Mouse (Mus musculus) Patski (cell line): Measurements from ENCODE around the gene Slc22a8. TPM values are rescaled to one million over a fixed set of nuclear protein-coding genes. Genes with fewer than 3 reads are reported as not detected.

Source experiments
- ATAC-seq: fragments of 100-300 bp; one replicate; pipeline ENCODE4 v1.8.0; 2021
- CTCF ChIA-PET: fragments of 350-600 bp; sonication (Branson Sonifier 250); formaldehyde crosslinking; loops from one replicate; lab custom pipeline; 2022; ENCODE audit warnings: inconsistent platforms; lab: Charles Lee
- POLR2A ChIA-PET: fragments of 350-600 bp; sonication (Branson Sonifier 250); formaldehyde crosslinking; loops from one replicate; lab custom pipeline; 2022; ENCODE audit warnings: antibody characterized with exemption, inconsistent platforms; lab: Charles Lee
- DNase-seq: peaks from one replicate; pipeline ENCODE4 v3.0.0-alpha.2; 2011; ENCODE audit warnings: low read depth, low spot score
- H3K27me3 ChIP-seq: fragments of 371-371 bp; one replicate; pipeline ENCODE4 v1.5.1; 2021
- CTCF ChIP-seq: fragments of 100-300 bp; IDR thresholded peaks from one replicate; pipeline ENCODE4 v1.5.1; 2021
- in situ Hi-C: fragments of 300-500 bp; cut with MboI; formaldehyde crosslinking; loops from 3 replicates; pipeline ENCODE4 v1.11.1; 2018; ENCODE audit warnings: low pct_unique_long_range_greater_than_20kb, mixed read lengths
- polyA plus RNA-seq: library from polyadenylated mRNA; unstranded; gene quantifications from one replicate; pipeline ENCODE4 v1.2.3, GENCODE M21; 2021

Slc22a8 gene
- polyA plus RNA-seq, 1 experiment from 2014 or later = not detected

DNA sequence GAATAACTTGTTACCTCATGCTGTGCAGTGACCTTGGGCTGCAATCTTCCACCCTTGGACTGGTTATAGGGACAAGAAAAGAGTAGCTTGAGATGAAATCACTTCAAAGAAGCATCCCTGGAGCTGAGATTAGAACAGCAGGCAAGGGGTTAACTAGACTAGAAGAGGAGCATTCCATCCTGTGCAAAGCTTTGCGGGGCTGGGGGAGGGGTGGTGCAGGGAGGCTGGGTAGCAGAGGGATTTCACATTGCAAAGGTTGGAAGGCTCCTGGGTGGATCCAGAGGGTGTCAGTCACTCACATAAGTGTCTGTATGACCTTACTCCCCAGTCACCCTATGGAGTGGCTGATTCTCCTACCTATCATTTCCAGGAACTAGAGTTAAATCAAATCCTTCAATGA, 3.5 kb downstream of the Slc22a8 start:
- no peak for ATAC-seq
- peaks cover 11% of the 10 kb centered on the region for H3K27me3 ChIP-seq
- no peak for DNase-seq
- in situ Hi-C loops = no loop called here
- POLR2A ChIA-PET = interaction anchor here (0.7 kb wide), 1 partner anchor 1443 kb away, joined by 3 read pairs; no protein-coding TSS in a partner anchor
- no peak for TF ChIP-seq CTCF
- CTCF ChIA-PET = interaction anchor here (0.7 kb wide), 1 partner anchor 16 kb away, joined by 3 read pairs; no protein-coding TSS in a partner anchor

- ATAC-seq (no peak), DNase-seq (no peak)
- H3K27me3 ChIP-seq = peaks cover 26% of the 10 kb centered on the region
- in situ Hi-C loops = no loop called here
- no peak for TF ChIP-seq CTCF
- ChIA-PET CTCF (no interaction called here), POLR2A (no interaction called here)
Observed at GRCm38 (mm10) chr19:8597269-8597668, 6.2 kb downstream of the Slc22a8 start.

- no peak for TF ChIP-seq CTCF
- in situ Hi-C loops = no loop called here
- DNase-seq (no peak), ATAC-seq (no peak)
- peaks cover 41% of the 10 kb centered on the region for H3K27me3 ChIP-seq
- POLR2A ChIA-PET = no interaction called here
- CTCF ChIA-PET = interaction anchor here (1.2 kb wide), 1 partner anchor 30 kb away, joined by 3 read pairs; no protein-coding TSS in a partner anchor
Observed at GRCm38 (mm10) chr19:8599229-8599628, 8.2 kb downstream of the Slc22a8 start.

DNA sequence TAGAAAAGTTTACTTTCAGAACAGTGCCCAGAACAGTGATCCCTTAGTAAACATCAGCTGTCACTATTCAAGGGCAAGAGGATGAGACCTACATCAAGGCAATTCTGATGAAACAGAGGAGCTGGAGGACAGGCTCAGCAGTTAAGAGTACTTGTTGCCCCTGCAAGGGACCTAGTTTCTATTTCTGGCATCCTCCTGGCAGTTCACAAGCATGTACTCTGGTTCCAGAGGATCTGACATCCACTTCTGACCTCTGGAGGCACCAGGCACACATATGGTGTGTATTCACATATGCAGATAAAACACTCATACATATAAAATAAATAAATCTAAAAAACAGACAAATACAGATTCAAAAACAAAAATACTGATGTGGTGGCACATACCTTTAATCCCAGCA, 10.9 kb downstream of the Slc22a8 start:
- in situ Hi-C loops = no loop called here
- ATAC-seq (no peak), DNase-seq (no peak)
- TF ChIP-seq CTCF = no peak
- peaks cover 33% of the 10 kb centered on the region for H3K27me3 ChIP-seq
- ChIA-PET CTCF (no interaction called here), POLR2A (no interaction called here)

- no peak for ATAC-seq
- POLR2A ChIA-PET = no interaction called here
- peaks cover 41% of the 10 kb centered on the region for H3K27me3 ChIP-seq
- TF ChIP-seq CTCF = no peak
- DNase-seq = no peak
- CTCF ChIA-PET = no interaction called here
- in situ Hi-C loops = no loop called here
Observed at GRCm38 (mm10) chr19:8602914-8603313, 11.9 kb downstream of the Slc22a8 start.

DNA sequence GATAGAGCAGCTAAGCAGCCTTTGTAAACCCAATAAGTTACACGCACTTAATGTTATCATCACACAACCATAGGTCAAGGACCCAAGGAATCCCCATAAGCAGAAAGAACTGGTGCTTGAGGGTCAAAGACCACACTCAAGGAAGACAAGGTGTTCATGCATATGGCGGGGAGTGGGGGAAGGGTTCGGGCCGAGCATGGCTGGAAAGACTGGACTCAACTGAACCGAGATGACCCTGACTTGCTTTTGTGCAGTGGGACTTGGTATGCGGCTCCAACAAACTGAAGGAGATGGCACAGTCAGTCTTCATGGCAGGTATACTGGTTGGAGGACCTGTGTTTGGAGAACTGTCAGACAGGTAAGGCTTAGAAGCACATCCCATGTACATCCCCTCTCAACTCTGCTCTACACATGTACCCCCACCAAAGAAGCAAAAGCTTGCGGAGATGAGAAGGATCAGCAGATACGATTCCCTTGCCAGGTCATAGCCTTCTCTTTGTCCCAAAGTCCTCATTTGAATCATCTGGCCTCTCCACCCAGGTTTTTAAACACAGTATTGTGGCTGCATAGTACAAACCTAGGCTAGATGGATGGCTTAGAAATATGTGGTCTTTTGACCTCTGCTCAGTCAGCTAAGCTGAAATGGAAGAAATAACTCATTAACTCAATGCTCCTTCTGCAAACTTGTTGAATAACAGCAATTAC, 13.6 kb downstream of the Slc22a8 start:
- CTCF ChIA-PET = no interaction called here
- POLR2A ChIA-PET = no interaction called here
- ATAC-seq (no peak), DNase-seq (no peak)
- TF ChIP-seq CTCF = no peak
- in situ Hi-C loops = no loop called here
- H3K27me3 ChIP-seq = peaks cover 49% of the 10 kb centered on the region

- in situ Hi-C loops = no loop called here
- CTCF ChIA-PET = no interaction called here
- POLR2A ChIA-PET = no interaction called here
- H3K27me3 ChIP-seq = peaks cover 49% of the 10 kb centered on the region
- DNase-seq (no peak), ATAC-seq (no peak)
- no peak for TF ChIP-seq CTCF
Observed at GRCm38 (mm10) chr19:8605241-8605558, 14.1 kb downstream of the Slc22a8 start.

- in situ Hi-C loops = no loop called here
- no peak for TF ChIP-seq CTCF
- ATAC-seq (no peak), DNase-seq (no peak)
- POLR2A ChIA-PET = interaction anchor here (0.6 kb wide), 1 partner anchor 44 kb away, joined by 3 read pairs; no protein-coding TSS in a partner anchor
- CTCF ChIA-PET = interaction anchor here (1.1 kb wide), 1 partner anchor 17 kb away, joined by 4 read pairs; no protein-coding TSS in a partner anchor
- peaks cover 55% of the 10 kb centered on the region for H3K27me3 ChIP-seq
Observed at GRCm38 (mm10) chr19:8611358-8612123, 20.5 kb downstream of the Slc22a8 start.

DNA sequence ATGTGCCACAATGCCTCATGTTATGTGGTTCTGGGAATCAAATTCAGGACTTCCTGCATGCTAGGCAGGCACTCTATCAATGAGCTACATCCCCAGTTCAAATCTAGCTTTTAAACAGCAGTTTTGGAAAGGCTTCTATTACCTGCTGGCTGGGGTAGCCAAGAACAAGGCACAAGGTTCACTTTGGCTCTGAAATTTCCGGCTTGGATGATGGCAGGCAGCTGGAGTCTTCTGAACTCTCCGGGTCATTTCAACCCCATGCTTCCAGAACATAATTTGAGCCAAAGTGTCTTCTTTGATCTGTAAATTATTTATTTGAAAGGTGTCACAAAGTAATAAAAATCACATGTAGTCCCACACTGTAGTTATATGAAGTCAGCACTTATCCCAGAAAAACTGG, 22.1 kb downstream of the Slc22a8 start:
- peaks cover 52% of the 10 kb centered on the region for H3K27me3 ChIP-seq
- TF ChIP-seq CTCF = no peak
- POLR2A ChIA-PET = no interaction called here
- DNase-seq (no peak), ATAC-seq (no peak)
- in situ Hi-C loops = no loop called here
- CTCF ChIA-PET = interaction anchor here (1.9 kb wide), 1 partner anchor 35 kb away, joined by 4 read pairs; no protein-coding TSS in a partner anchor

DNA sequence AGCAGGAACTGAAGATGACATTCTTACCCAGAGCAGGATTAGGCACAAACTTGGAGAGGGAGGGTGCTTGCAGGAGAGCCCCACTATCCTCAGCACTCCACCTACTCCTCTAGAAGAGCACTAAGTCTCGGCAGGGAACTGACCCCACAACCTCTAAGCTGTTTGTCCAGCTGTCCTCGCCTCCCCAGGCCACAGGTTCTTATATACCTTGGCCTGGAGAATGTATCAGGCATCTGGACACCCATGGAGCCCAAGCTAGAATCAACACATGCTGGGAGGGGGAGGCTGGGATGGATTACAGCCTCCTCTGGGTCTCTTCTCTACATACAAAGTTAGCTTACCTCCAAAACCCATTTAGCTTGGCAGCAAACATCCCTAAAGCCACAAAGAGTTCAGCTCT, 23.3 kb downstream of the Slc22a8 start:
- ChIA-PET CTCF (interaction anchor here (1.9 kb wide), 1 partner anchor 36 kb away, joined by 4 read pairs; no protein-coding TSS in a partner anchor), POLR2A (no interaction called here)
- ATAC-seq (no peak), DNase-seq (no peak)
- H3K27me3 ChIP-seq = peaks cover 49% of the 10 kb centered on the region
- TF ChIP-seq CTCF = no peak
- in situ Hi-C loops = no loop called here

DNA sequence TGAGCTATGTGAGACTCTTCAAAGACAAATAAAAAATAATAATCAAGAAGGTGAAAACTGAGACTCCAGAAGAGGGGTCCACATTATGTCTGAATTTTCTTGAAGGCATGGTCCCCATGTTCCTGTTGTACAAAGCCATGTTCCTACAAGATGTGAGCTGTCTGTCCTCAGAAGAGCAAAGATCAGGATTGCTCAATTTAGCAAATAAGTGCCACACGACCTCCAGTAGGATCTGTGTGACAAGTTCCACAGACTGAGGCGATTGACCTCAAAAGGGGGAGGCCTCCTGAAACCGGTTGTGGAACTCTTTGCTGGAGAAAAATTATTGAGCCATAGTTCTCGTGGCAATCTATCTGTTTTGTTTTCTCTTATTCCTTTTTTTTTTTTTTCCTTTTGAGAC, 25.3 kb downstream of the Slc22a8 start:
- peaks cover 43% of the 10 kb centered on the region for H3K27me3 ChIP-seq
- CTCF ChIA-PET = no interaction called here
- in situ Hi-C loops = no loop called here
- POLR2A ChIA-PET = no interaction called here
- TF ChIP-seq CTCF = no peak
- DNase-seq (no peak), ATAC-seq (no peak)
